Mouse (Mus musculus) adrenal gland, adult 2 months (tissue): ENCODE data around the gene Lgals3. TPM values are rescaled to one million over a fixed set of nuclear protein-coding genes. Genes with fewer than 3 reads are reported as not detected.

Experiments used
- DNase-seq: peaks from one replicate; pipeline ENCODE4 v3.0.0; 2021
- polyA plus RNA-seq: library from polyadenylated mRNA; depleted of rRNA; stranded (reverse); fragments of >200 nt; gene quantifications from 2 replicates; pipeline ENCODE4 v1.2.3, GENCODE M21; 2012; rRNA removed
- total RNA-seq, 2 experiments: library from RNA; stranded (reverse); gene quantifications; 2 replicates each; pipeline ENCODE4 v1.2.3; 2021

Lgals3 gene
- total and polyA plus RNA-seq, 3 experiments, result 13.1 to 57.6 (median 19.2) TPM

DNA sequence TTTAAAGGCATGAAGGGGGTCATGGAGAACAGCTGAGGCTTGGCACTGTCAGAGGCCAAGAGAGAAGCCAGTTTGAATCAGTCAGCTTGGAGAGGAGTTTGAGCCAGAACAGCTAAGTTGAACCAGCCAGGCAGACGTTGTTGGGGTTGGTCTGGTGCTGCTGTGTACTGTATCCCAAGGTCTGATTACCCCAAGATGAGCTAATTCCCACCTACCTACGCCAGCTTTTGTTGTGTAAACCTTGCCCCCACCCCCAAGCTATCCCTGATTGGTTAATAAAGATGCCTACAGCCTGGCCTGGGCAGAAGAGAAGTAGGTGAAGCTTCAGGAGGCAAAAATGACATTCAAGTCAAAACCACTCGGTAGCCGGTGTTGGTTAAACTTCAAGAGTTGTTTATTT lies 54.9 kb downstream of the Lgals3 start:
- DNase-seq, result no peak

DNA sequence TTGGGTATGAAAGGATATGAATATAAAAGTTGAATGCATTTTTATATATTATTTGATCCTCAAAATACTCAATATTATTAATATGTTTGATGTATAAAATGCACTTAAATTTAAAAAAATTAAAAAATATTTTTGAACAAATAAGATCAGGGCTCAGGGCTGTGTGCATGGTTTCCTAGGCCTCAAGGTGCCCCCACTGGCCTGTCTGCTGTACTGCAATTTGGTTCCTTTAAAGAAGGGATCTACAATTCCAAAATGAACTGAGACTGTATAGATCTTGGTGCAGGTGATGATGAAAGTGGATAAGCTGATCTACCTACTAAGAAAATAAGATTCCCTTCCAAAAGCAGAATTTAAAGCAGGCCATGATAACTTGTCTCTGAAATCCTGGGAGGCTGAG lies 65.4 kb downstream of the Lgals3 start:
- no peak for DNase-seq

Other genes with a start within 250 kb of the Lgals3 start
- 10 to 100 TPM; 77.0 to 85.2 TPM for gene Gch1, start 178.3 kb upstream of the Lgals3 start, total RNA-seq
- gene Gch1, start 178.3 kb upstream of the Lgals3 start, polyA plus RNA-seq, result 72.9 and 82.2 TPM in 2 replicates
- 1 to 10 TPM; 2.0 to 3.0 TPM for gene Wdhd1, start 90.9 kb upstream of the Lgals3 start, total RNA-seq
- 0.13 and 0.28 TPM in 2 replicates for gene Wdhd1, start 90.9 kb upstream of the Lgals3 start, polyA plus RNA-seq
- gene Socs4, start 90.8 kb upstream of the Lgals3 start, total RNA-seq, result 10 to 100 TPM; 18.5 to 20.4 TPM
- 1.4 and 1.6 TPM in 2 replicates for gene Socs4, start 90.8 kb upstream of the Lgals3 start, polyA plus RNA-seq
- gene Mapk1ip1l, start 69.5 kb upstream of the Lgals3 start, total RNA-seq, result 10 to 100 TPM; 63.1 to 86.9 TPM
- 32.4 and 39.5 TPM in 2 replicates for gene Mapk1ip1l, start 69.5 kb upstream of the Lgals3 start, polyA plus RNA-seq
- gene Dlgap5, start 50.7 kb downstream of the Lgals3 start, total RNA-seq, result 1 to 10 TPM; 1.1 to 1.4 TPM
- 0.23 and 0.27 TPM in 2 replicates for gene Dlgap5, start 50.7 kb downstream of the Lgals3 start, polyA plus RNA-seq
- 10 to 100 TPM; 18.2 to 37.0 TPM for gene Fbxo34, start 82.7 kb downstream of the Lgals3 start, total RNA-seq
- gene Fbxo34, start 82.7 kb downstream of the Lgals3 start, polyA plus RNA-seq, result 13.1 and 15.8 TPM in 2 replicates
- 10 to 100 TPM; 13.9 to 14.0 TPM for gene Atg14, start 202.9 kb downstream of the Lgals3 start, total RNA-seq
- gene Atg14, start 202.9 kb downstream of the Lgals3 start, polyA plus RNA-seq, result 11.1 and 17.8 TPM in 2 replicates